Mouse (Mus musculus) neural tube, embryonic 15.5 days (tissue): Measurements from ENCODE around the gene Dmrtc2. TPM values are rescaled to one million over a fixed set of nuclear protein-coding genes. Genes with fewer than 3 reads are reported as not detected.

Source experiments
- ATAC-seq: fragments of 200-750 bp; cut with Nextera tagmentation; 2 replicates; pipeline ENCODE4 v1.8.0; 2017; ENCODE audit warnings: mild to moderate bottlenecking, moderate TSS enrichment, moderate library complexity; ENCODE audit not compliant: low FRiP score
- H3K27ac ChIP-seq: fragments of 300-500 bp; sonication (generic); replicated peaks from 2 replicates; pipeline ENCODE4 v1.5.1; 2015; ENCODE audit warnings: mild to moderate bottlenecking, inconsistent platforms
- H3K27me3 ChIP-seq: fragments of 300-500 bp; sonication (generic); replicated peaks from 2 replicates; pipeline ENCODE4 v1.6.1; 2015; ENCODE audit warnings: inconsistent platforms
- H3K36me3 ChIP-seq: fragments of 300-500 bp; sonication (generic); 2 replicates; pipeline ENCODE4 v1.6.1; 2015; ENCODE audit warnings: inconsistent platforms
- H3K4me1 ChIP-seq: fragments of 300-500 bp; sonication (generic); 2 replicates; pipeline ENCODE4 v1.6.1; 2015; ENCODE audit warnings: inconsistent platforms
- H3K4me2 ChIP-seq: fragments of 300-500 bp; sonication (generic); 2 replicates; pipeline ENCODE4 v1.6.1; 2015; ENCODE audit warnings: inconsistent platforms, mild to moderate bottlenecking, moderate library complexity
- H3K4me3 ChIP-seq: fragments of 300-500 bp; sonication (generic); replicated peaks from 2 replicates; pipeline ENCODE4 v1.5.1; 2015; ENCODE audit warnings: mild to moderate bottlenecking, inconsistent platforms
- H3K9ac ChIP-seq: fragments of 300-500 bp; sonication (generic); replicated peaks from 2 replicates; pipeline ENCODE4 v1.6.1; 2015; ENCODE audit warnings: mild to moderate bottlenecking, inconsistent platforms
- H3K9me3 ChIP-seq: fragments of 300-500 bp; sonication (generic); replicated peaks from 2 replicates; pipeline ENCODE4 v1.6.1; 2016; ENCODE audit warnings: inconsistent platforms
- WGBS: fragments of 180-500 bp; shearing (Covaris S2); methylation state at CpG from one replicate; pipeline ENCODE4 v1.1.7; 2015; ENCODE audit warnings: mixed read lengths; 5-methylcytosine and 5-hydroxymethylcytosine counted together
- polyA plus RNA-seq: library from polyadenylated mRNA; unstranded; fragments of >200 nt; fragmentation: Nextera tagmentation; extraction: Ambion mirVana; gene quantifications from 2 replicates; pipeline ENCODE4 v1.2.1, GENCODE M21; 2015

The Dmrtc2 gene
- polyA plus RNA-seq, 1 experiment from 2014 or later, result 0.36 TPM

- 0% methylated on average over 30 of the region's 30 CpGs for WGBS
These were observed 34.2 kb downstream of the Dmrtc2 start for GRCm38 (mm10) chr7:24904070-24904483.

DNA sequence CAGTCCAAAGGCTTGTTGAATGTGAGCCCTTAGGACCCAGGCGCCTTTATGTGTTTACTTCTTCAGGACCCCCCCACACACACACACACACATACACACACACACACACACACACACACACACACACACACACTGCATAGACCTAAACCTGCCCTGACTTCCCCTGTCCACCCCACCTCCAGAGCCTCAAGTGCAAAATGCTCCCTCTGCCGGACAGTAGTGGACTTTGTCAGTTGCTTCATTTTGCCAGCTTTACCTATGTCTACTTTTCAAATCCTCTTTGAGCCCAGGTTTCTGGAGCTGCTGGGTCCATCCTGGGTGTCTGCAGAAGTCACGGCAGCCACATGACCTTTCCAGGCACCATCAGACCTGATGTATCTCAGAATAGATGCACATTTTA is 35.1 kb downstream of the Dmrtc2 start:
- Histone ChIP-seq H3K4me3 (peak overlapping the region; percentile 61), H3K27me3 (no peaks in the 10 kb centered on the region), H3K4me1 (peaks cover 45% of the 10 kb centered on the region), H3K9me3 (no peaks in the 10 kb centered on the region), H3K9ac (peak overlapping the region; percentile 70), H3K4me2 (peak overlapping the region; percentile 77), H3K36me3 (peaks cover 11% of the 10 kb centered on the region; the same call in 1 of the 2 replicates), H3K27ac (peak overlapping the region; percentile 83)
- WGBS, result 13% methylated on average over 3 of the region's 3 CpGs
- ATAC-seq, result peak; percentile 42

More at GRCm38 (mm10) chr7:24904070-24904483, 34.2 kb downstream of the Dmrtc2 start:
- H3K4me3 ChIP-seq, result peak overlapping the region; percentile 61
- ATAC-seq, result peak; percentile 96
- peaks cover 11% of the 10 kb centered on the region; the same call in 1 of the 2 replicates for H3K36me3 ChIP-seq
- peak overlapping the region; percentile 77 for H3K4me2 ChIP-seq
- peak overlapping the region; percentile 70 for H3K9ac ChIP-seq
- H3K27ac ChIP-seq, result peak overlapping the region; percentile 83
- no peaks in the 10 kb centered on the region for H3K9me3 ChIP-seq
- H3K4me1 ChIP-seq, result peaks cover 45% of the 10 kb centered on the region
- H3K27me3 ChIP-seq, result no peaks in the 10 kb centered on the region

- H3K36me3 ChIP-seq, result peaks cover 17% of the 10 kb centered on the region
- WGBS, result 39% methylated on average over 6 of the region's 6 CpGs
- H3K27me3 ChIP-seq, result no peaks in the 10 kb centered on the region
- H3K4me1 ChIP-seq, result peaks cover 45% of the 10 kb centered on the region
- H3K4me2 ChIP-seq, result peak overlapping the region; percentile 9; the same call in 1 of the 2 replicates
- no peak overlapping the region for H3K9ac ChIP-seq
- no peaks in the 10 kb centered on the region for H3K9me3 ChIP-seq
- no peak overlapping the region for H3K27ac ChIP-seq
- ATAC-seq, result no peak
- H3K4me3 ChIP-seq, result no peak overlapping the region
These were observed 36.7 kb downstream of the Dmrtc2 start for GRCm38 (mm10) chr7:24906551-24906950.

- Histone ChIP-seq H3K27me3 (no peaks in the 10 kb centered on the region), H3K4me2 (peak overlapping the region; percentile 9; the same call in 1 of the 2 replicates), H3K9me3 (no peaks in the 10 kb centered on the region), H3K4me3 (no peak overlapping the region), H3K27ac (no peak overlapping the region), H3K36me3 (peaks cover 24% of the 10 kb centered on the region), H3K9ac (no peak overlapping the region), H3K4me1 (peaks cover 45% of the 10 kb centered on the region)
- 40% methylated on average over 13 of the region's 13 CpGs for WGBS
- ATAC-seq, result no peak
These were observed 37.4 kb downstream of the Dmrtc2 start for GRCm38 (mm10) chr7:24907211-24907748.

DNA sequence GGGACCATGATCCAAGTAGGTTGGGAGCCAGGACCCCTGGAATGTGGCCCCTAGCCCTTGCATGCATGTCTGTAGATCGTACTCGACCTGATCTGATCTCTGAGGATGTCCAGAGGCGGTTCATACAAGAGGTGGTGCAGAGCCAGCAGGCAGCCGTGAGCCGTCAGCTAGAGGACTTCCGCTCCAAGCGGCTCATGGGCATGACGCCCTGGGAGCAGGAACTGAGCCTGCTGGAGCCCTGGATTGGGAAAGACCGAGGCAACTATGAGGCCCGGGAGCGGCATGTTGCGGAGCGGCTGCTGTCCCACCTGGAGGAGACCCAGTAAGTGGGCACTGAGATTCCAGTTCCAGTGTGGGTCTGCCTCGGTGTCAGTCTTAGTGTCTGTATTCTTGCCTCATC is 42.6 kb downstream of the Dmrtc2 start:
- no peaks in the 10 kb centered on the region for H3K9me3 ChIP-seq
- no peak overlapping the region for H3K4me2 ChIP-seq
- WGBS, result 98% methylated on average over 14 of the region's 14 CpGs
- no peak overlapping the region for H3K4me3 ChIP-seq
- no peak overlapping the region for H3K9ac ChIP-seq
- H3K4me1 ChIP-seq, result peaks cover 2% of the 10 kb centered on the region; the same call in 1 of the 2 replicates
- no peaks in the 10 kb centered on the region for H3K27me3 ChIP-seq
- H3K36me3 ChIP-seq, result peaks cover 47% of the 10 kb centered on the region
- ATAC-seq, result no peak
- no peak overlapping the region for H3K27ac ChIP-seq

DNA sequence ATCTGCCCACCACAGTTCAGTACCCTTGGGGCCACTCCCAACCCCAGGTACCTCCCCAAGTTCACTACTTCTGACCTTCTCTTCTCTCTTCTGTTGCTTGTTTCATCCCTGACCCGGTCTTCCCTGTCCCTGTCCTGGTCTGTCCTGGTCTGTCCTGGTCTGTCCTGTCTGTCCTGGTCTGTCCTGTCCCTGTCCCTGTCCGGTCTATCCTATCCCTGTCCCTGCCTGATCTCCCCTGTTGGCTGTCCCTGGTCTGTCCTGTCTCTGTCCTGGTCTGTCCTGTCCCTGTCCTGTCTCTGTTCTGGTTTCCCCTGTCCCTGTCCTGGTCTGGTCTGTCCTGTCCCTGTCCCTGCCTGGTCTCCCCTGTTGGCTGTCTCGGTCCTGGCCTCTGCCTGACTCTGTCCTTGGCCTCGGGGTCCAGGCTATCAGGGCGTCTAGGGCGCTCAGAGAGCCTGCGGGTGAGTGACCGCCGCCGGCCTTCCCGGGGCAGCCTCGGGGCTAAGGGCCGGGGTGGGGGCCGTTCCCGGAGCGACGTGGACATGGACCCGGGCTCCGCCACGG is 49.0 kb downstream of the Dmrtc2 start:
- Histone ChIP-seq H3K4me2 (no peak overlapping the region), H3K36me3 (peaks cover 69% of the 10 kb centered on the region), H3K9me3 (no peaks in the 10 kb centered on the region), H3K27me3 (no peaks in the 10 kb centered on the region), H3K4me1 (no peaks in the 10 kb centered on the region), H3K9ac (no peak overlapping the region), H3K4me3 (no peak overlapping the region), H3K27ac (no peak overlapping the region)
- 91% methylated on average over 20 of the region's 20 CpGs for whole genome bisulfite sequencing
- ATAC-seq, result no peak

DNA sequence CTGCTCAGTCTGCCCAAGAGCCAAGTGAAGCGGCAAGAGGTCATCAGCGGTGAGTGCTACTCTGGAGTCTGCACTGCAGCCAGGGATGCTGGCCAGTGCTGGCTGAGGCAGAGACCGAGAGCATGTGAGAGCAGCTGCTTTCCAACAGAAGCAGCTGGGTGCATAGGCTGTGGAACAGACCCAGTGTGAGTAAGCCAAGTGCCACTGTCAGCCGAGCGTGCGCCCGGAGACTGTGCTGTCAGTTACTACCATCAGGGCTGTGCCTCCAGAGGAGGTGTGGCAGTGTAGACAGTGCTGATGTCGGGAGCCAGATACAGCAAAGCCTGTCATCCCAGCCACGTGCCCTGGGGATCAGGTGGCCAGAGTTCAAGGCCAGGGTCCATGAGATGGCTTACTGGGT is 49.9 kb downstream of the Dmrtc2 start:
- Histone ChIP-seq H3K9ac (no peak overlapping the region), H3K27me3 (no peaks in the 10 kb centered on the region), H3K4me3 (no peak overlapping the region), H3K4me1 (no peaks in the 10 kb centered on the region), H3K9me3 (no peaks in the 10 kb centered on the region), H3K4me2 (no peak overlapping the region), H3K27ac (no peak overlapping the region), H3K36me3 (peaks cover 78% of the 10 kb centered on the region)
- 92% methylated on average over 9 of the region's 9 CpGs for WGBS
- no peak for ATAC-seq

Other genes starting within 250 kb of the Dmrtc2 start
- gene Lypd3, start 233.5 kb upstream of the Dmrtc2 start, polyA plus RNA-seq, result 0.36 and 0.78 TPM in 2 replicates
- gene Tex101, start 193.4 kb upstream of the Dmrtc2 start, polyA plus RNA-seq, result not detected in 2 replicates
- gene BC049730, start 160.8 kb upstream of the Dmrtc2 start, polyA plus RNA-seq, result not detected in 2 replicates
- gene Gm4763, start 143.1 kb upstream of the Dmrtc2 start, polyA plus RNA-seq, result not detected in 2 replicates
- 0.19 and 0.20 TPM in 2 replicates for gene Cd177, start 109.7 kb upstream of the Dmrtc2 start, polyA plus RNA-seq
- 0.29 and 0.74 TPM in 2 replicates for gene Ceacam10, start 92.9 kb upstream of the Dmrtc2 start, polyA plus RNA-seq
- 27.5 and 33.4 TPM in 2 replicates for gene Gm9844, start 7.8 kb upstream of the Dmrtc2 start, polyA plus RNA-seq
- 0.18 TPM in 1 of 2 replicates, not detected in the other for gene Lypd4, start 116 bp upstream of the Dmrtc2 start, polyA plus RNA-seq
- 1,165 and 1,469 TPM in 2 replicates for gene Rps19, start 14.3 kb downstream of the Dmrtc2 start, polyA plus RNA-seq
- gene Cd79a, start 27.3 kb downstream of the Dmrtc2 start, polyA plus RNA-seq, result 0.35 and 0.45 TPM in 2 replicates
- gene Arhgef1, start 32.9 kb downstream of the Dmrtc2 start, polyA plus RNA-seq, result 78.5 and 85.3 TPM in 2 replicates
- gene Gm4881, start 74.4 kb downstream of the Dmrtc2 start, polyA plus RNA-seq, result 0.98 and 2.0 TPM in 2 replicates
- 297 and 336 TPM in 2 replicates for gene Rabac1, start 102.7 kb downstream of the Dmrtc2 start, polyA plus RNA-seq
- gene Atp1a3, start 135.9 kb downstream of the Dmrtc2 start, polyA plus RNA-seq, result 538 and 586 TPM in 2 replicates
- gene Grik5, start 202.3 kb downstream of the Dmrtc2 start, polyA plus RNA-seq, result 14.9 and 17.8 TPM in 2 replicates
- gene Zfp574, start 202.5 kb downstream of the Dmrtc2 start, polyA plus RNA-seq, result 31.6 TPM in 2 replicates